Mouse (Mus musculus) layer of hippocampus, adult 18-20 months (tissue): ENCODE measurements around the gene Nupr1l. TPM values are rescaled to one million over a fixed set of nuclear protein-coding genes. Genes with fewer than 3 reads are reported as not detected.
A peak's percentile ranks its signal among the peaks of the same experiment; 100 is the strongest.
"Not testable (repeated sequence)": the region's sequence is repeated elsewhere in the genome, so short reads cannot be mapped to it uniquely, and the experiment has no call there.

Source experiments
- DNase-seq, 2 experiments: peaks; one replicate each; pipeline ENCODE4 v3.0.0; 2022; ENCODE audit warnings: low spot score in 2 of 2
- total RNA-seq, 2 experiments: library from RNA; stranded (reverse); gene quantifications; 2 replicates each; pipeline ENCODE4 v1.2.3; 2021

Nupr1l gene
- total RNA-seq, 2 experiments from 2014 or later, result 4.2 to 4.5 TPM

- DNase-seq, result not testable (repeated sequence)
These were observed 7.2 kb downstream of the Nupr1l start for GRCm38 (mm10) chr5:129915491-129915890.

GRCm38 (mm10) chr5:129918065-129918651 is 9.8 kb downstream of the Nupr1l start:
- no peak for DNase-seq

- DNase-seq, result no peak
These were observed 10.4 kb downstream of the Nupr1l start for GRCm38 (mm10) chr5:129918752-129919151.

GRCm38 (mm10) chr5:129919320-129919719 is 11.0 kb downstream of the Nupr1l start:
- no peak for DNase-seq

GRCm38 (mm10) chr5:129921972-129922371 is 13.6 kb downstream of the Nupr1l start:
- no peak for DNase-seq

- DNase-seq, result no peak
These were observed 16.6 kb downstream of the Nupr1l start for GRCm38 (mm10) chr5:129924820-129925452.

- DNase-seq, result no peak
These were observed 17.6 kb downstream of the Nupr1l start for GRCm38 (mm10) chr5:129925933-129926332.

GRCm38 (mm10) chr5:129929924-129930855 is 21.9 kb downstream of the Nupr1l start:
- no peak for DNase-seq

GRCm38 (mm10) chr5:129936941-129937340 is 28.6 kb downstream of the Nupr1l start:
- no peak for DNase-seq

GRCm38 (mm10) chr5:129940281-129940680 is 31.9 kb downstream of the Nupr1l start:
- DNase-seq, result no peak

- DNase-seq, result no peak
These were observed 32.6 kb downstream of the Nupr1l start for GRCm38 (mm10) chr5:129940736-129941494.

- DNase-seq, result peak; percentile 97 to 99
These were observed 33.2 kb downstream of the Nupr1l start, which contains the start of gene Vkorc1l1 for GRCm38 (mm10) chr5:129941495-129942045. Vkorc1l1 (plus strand) TSS chr5:129941970.

- DNase-seq, result peak; percentile 11 to 16
These were observed 34.0 kb downstream of the Nupr1l start for GRCm38 (mm10) chr5:129942073-129942939.

- DNase-seq, result no peak
These were observed 35.1 kb downstream of the Nupr1l start for GRCm38 (mm10) chr5:129943402-129943801.

- no peak for DNase-seq
These were observed 39.2 kb downstream of the Nupr1l start for GRCm38 (mm10) chr5:129947528-129948033.

GRCm38 (mm10) chr5:129952143-129952542 is 43.8 kb downstream of the Nupr1l start:
- DNase-seq, result no peak

- no peak for DNase-seq
These were observed 46.3 kb downstream of the Nupr1l start for GRCm38 (mm10) chr5:129954473-129955254.

GRCm38 (mm10) chr5:129955792-129956191 is 47.5 kb downstream of the Nupr1l start:
- DNase-seq, result no peak

- no peak for DNase-seq
These were observed 54.9 kb downstream of the Nupr1l start for GRCm38 (mm10) chr5:129963224-129963623.
